Mouse (Mus musculus): Measurements from ENCODE around the gene Zfand6. TPM values are rescaled to one million over a fixed set of nuclear protein-coding genes. Genes with fewer than 3 reads are reported as not detected.
A peak's percentile ranks its signal among the peaks of the same experiment; 100 is the strongest.

Zfand6 gene
- total RNA-seq (2015) (135 and 162 TPM in 2 replicates), total RNA-seq (2017) (78.3 and 97.4 TPM in 2 replicates)

GRCm38 (mm10) chr7:84689251-84690100, at the start of gene Zfand6:
Gene Zfand6, minus strand, starts transcription at chr7:84689959.
- peak; percentile 88 for ATAC-seq (ENCODE audit: poor library complexity, severe bottlenecking)

GRCm38 (mm10) chr7:84736803-84737202, 47.0 kb upstream of the Zfand6 start:
- ATAC-seq (ENCODE audit: poor library complexity, severe bottlenecking) = no peak

- no peak for ATAC-seq (ENCODE audit: poor library complexity, severe bottlenecking)
These were observed 43.3 kb upstream of the Zfand6 start for GRCm38 (mm10) chr7:84733038-84733437.

DNA sequence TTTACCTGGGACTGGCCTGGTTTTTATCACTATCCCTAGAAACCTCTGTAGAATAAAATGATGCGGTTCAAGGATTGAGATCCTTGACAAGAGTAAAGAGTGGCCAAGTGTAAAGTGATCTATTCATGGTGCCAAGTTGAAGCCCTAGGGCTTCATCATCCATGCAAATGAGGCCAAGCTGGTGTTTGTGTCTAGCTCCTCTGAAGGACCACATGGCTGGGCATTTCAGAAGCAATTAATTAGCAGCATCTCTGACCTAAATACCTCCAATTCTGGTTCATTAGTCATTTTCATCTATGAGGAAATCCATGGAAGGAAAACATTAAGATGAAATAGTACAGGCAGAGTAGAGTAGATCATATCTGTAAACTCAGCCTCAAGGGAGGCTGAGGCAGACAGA, 42.3 kb upstream of the Zfand6 start:
- ATAC-seq (ENCODE audit: poor library complexity, severe bottlenecking) = no peak

GRCm38 (mm10) chr7:84731076-84731475, 41.3 kb upstream of the Zfand6 start:
- no peak for ATAC-seq (ENCODE audit: poor library complexity, severe bottlenecking)

DNA sequence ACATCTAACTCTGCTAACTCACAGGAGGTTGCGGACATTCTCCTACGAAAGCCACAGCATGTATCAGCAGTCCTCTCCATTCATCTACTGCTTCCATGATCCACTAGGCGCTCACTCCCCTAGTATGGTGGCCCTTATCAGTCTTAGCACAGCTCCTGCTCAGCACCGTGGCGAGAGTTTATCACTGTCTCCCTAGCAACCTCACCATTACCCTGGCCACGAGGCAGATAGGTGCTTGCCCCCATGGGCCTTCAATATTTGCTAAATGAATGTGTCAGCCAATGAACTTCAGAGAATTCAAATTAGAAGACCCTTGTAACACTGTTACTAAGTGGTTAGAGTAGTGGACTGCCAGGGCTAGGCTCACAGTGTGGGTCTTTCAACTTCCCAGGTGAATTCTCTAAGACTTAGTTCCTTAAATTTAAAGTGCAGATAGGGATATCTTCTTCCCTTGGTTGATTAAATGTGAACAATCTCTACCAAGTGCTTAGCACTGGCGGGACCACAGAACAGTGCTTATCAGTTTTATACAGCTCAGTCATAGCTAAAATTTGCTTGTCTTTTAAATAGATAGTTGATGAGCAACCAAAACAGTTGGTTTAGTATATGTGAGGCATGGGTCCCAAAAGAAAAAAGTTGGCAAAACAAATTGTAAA, 33.2 kb upstream of the Zfand6 start:
- peak; percentile 57 for ATAC-seq (ENCODE audit: poor library complexity, severe bottlenecking)

- ATAC-seq (ENCODE audit: poor library complexity, severe bottlenecking) = no peak
These were observed 20.7 kb upstream of the Zfand6 start for GRCm38 (mm10) chr7:84710287-84710958.

- ATAC-seq (ENCODE audit: poor library complexity, severe bottlenecking) = no peak
These were observed 17.1 kb upstream of the Zfand6 start for GRCm38 (mm10) chr7:84706877-84707276.

GRCm38 (mm10) chr7:84690101-84690509, 346 bp upstream of the Zfand6 start:
- ATAC-seq (ENCODE audit: poor library complexity, severe bottlenecking) = no peak

GRCm38 (mm10) chr7:84687653-84688580, 1.8 kb downstream of the Zfand6 start:
- ATAC-seq (ENCODE audit: poor library complexity, severe bottlenecking) = peak; percentile 33

DNA sequence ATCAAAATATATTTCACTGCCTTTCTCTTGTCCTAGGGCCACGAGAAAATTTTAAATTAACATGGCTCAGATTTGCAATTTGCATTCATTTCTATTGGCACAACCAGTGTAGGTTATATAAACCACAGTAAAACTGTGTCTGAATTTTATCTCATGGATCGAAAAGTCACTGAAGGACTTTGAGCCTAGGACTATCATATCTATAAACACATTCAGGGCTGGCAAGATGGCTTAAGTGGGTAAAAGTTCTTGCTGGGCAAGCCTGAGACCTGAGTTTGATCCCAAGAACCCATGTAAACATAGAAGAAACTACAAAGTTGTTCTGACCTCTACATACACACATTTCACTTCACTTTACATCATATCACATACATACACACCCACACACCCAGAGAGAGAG, 3.4 kb downstream of the Zfand6 start:
- ATAC-seq (ENCODE audit: poor library complexity, severe bottlenecking) = no peak

DNA sequence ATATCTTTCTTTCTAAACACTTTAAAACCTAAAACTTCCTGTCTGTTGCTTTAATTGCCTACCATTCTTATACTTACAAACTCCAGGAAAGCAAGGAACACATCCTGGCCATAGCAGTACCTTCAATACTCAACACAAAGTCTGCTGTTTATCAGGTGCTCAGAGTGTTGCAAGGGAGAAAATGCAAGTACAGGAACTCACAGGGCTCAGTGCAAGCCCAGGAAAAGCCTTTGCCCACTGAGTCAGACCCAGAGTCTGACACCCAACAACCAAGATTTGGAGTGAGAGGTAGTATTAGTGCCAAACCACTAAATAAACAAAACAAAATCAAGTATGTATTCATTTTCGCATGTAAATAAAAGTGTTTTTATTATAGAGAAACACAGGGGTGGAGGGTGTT, 5.1 kb downstream of the Zfand6 start:
- no peak for ATAC-seq (ENCODE audit: poor library complexity, severe bottlenecking)

DNA sequence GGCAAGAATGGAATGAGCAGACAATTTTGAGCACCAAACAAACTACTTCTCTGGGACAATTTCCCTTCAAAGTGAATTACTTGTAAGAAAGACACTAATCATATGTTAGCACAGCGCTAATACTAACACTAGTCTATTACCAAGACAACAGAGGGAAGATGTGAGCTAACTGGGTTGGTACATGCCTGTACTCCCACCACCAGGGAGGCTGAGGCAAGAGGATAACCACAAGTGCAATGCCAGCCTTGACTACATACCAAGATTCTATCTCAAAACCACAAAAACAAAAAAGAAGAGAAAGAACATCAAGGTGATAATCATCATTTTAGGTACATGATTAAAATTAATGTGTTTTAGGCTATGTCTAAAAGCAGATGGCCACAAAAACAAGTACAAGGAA, 8.2 kb downstream of the Zfand6 start:
- peak; percentile 56 for ATAC-seq (ENCODE audit: poor library complexity, severe bottlenecking)

- ATAC-seq (ENCODE audit: poor library complexity, severe bottlenecking) = no peak
These were observed 8.8 kb downstream of the Zfand6 start for GRCm38 (mm10) chr7:84680931-84681330.

DNA sequence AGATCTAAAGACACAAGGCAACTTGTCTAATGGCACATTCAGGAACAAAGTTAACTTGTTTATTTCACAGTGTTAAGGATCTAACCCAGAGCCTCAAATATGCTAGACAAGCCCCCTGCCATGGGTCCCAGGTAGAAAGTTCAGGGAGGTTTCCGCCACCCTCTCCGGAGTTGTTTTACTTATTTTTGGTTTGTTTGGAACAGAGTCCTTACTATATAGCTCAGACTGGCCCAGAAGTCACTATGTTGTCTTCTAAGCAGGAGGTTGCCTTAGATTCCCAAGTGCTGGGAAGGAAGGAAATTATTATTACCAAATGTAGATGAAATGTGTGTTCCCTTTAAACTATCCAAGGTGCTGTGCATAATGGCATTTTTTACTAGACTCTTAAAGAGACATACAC, 9.7 kb downstream of the Zfand6 start:
- ATAC-seq (ENCODE audit: poor library complexity, severe bottlenecking) = no peak

GRCm38 (mm10) chr7:84679264-84679663, 10.5 kb downstream of the Zfand6 start:
- peak; percentile 95 for ATAC-seq (ENCODE audit: poor library complexity, severe bottlenecking)

DNA sequence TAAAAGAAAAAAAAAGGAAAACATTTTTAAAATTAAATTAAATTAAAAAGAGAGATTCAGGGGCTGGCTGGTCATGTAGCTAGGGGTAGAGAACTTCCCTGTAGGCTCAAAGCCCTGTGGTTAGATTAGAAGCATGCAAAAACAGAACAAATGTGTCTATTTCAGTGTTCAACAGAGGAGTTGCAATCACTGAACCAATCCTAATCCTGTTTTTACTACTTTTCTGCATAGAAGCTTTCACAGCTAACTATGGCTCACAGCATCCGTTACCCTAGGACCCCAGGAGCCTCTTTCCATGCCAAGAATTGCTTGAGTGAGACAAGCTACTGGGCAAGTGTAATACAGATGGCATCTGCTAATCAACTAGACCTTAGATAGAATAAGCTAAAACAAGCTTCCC, 16.7 kb downstream of the Zfand6 start:
- ATAC-seq (ENCODE audit: poor library complexity, severe bottlenecking) = no peak

DNA sequence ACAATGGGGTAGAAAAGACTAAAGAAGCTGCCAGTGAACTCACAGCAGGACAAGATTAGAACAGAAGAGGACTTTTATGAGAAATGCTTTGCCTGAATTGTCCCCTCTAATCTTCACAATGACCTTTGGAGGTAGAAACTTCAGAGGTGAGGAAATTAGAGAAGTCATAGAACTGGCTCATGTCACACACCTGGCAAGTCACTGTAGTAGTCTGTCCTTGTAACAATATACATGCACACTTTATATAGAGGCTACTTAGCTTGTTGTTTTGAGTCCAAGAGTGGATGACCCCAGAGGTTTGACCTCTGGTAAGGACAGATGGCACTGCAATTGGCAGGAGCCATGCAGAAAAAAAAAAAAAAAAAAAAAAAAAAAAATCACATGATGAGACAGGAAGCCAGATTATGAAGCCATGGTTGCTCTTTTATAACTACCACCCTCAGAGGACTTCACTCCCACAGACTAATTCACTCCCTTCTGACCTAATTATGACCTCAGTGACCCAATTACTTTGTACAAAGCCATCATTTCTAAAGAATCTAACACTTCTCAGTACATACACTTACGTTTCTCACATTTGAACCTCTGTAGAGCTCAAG, 20.1 kb downstream of the Zfand6 start:
- peak; percentile 18; the same call in 1 of the 2 replicates for ATAC-seq (ENCODE audit: poor library complexity, severe bottlenecking)

DNA sequence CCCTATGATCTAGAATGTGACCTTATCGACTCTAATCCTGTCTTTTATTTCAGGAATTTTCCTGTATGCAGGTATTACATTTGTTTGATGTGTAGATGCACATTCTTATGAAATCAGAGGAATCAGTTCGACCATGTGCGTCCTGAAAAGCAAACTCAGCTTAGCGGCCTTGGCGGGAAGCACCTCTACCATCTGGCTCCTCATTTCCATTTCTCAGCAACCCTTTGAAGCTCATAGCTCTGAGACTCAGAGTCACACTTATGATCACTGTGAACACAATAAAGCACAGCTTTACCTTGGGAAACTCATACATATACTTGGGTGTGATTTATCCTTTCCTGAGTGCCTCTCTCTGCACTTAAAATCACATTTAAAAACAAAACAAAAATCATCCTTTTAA, 21.8 kb downstream of the Zfand6 start:
- no peak for ATAC-seq (ENCODE audit: poor library complexity, severe bottlenecking)

- ATAC-seq (ENCODE audit: poor library complexity, severe bottlenecking) = no peak
These were observed 37.0 kb downstream of the Zfand6 start for GRCm38 (mm10) chr7:84652740-84653139.

Measured in megakaryocyte, adult 5-6 weeks (primary cell).